Mouse (Mus musculus) olfactory bulb, adult 2 months (tissue): ENCODE results near the gene Gng11. TPM values are rescaled to one million over a fixed set of nuclear protein-coding genes. Genes with fewer than 3 reads are reported as not detected.

Experiments
- H3K27ac ChIP-seq: fragments of 200-500 bp; 2 replicates; pipeline ENCODE4 v1.5.1; 2012; ENCODE audit warnings: low read depth, low read length; ENCODE audit not compliant: insufficient read depth
- H3K4me1 ChIP-seq: fragments of 200-500 bp; 2 replicates; pipeline ENCODE4 v1.6.1; 2012; ENCODE audit warnings: low read length; ENCODE audit not compliant: control insufficient read depth, insufficient read depth
- H3K4me3 ChIP-seq: fragments of 200-500 bp; 2 replicates; pipeline ENCODE4 v1.5.1; 2012; ENCODE audit warnings: mild to moderate bottlenecking, low read depth, low read length, moderate library complexity; ENCODE audit not compliant: insufficient read depth
- CTCF ChIP-seq: fragments of 200-500 bp; IDR thresholded peaks from 2 replicates; pipeline ENCODE4 v1.5.1; 2012; ENCODE audit warnings: low read depth, mild to moderate bottlenecking, low read length, moderate library complexity; ENCODE audit not compliant: insufficient read depth
- POLR2A ChIP-seq: fragments of 200-500 bp; IDR thresholded peaks from 2 replicates; pipeline ENCODE4 v1.6.1; 2012; ENCODE audit warnings: mild to moderate bottlenecking, low read depth, low read length, moderate library complexity; ENCODE audit not compliant: insufficient read depth
- WGBS: fragments of 180-500 bp; shearing (Covaris S2); methylation state at CpG from one replicate; pipeline ENCODE4 v1.1.7; 2018; 5-methylcytosine and 5-hydroxymethylcytosine counted together
- polyA plus RNA-seq: library from polyadenylated mRNA; stranded (reverse); fragments of >200 nt; gene quantifications from 2 replicates; pipeline ENCODE4 v1.2.4, GENCODE M21; 2012; ENCODE audit warnings: low replicate concordance; ENCODE audit not compliant: missing spikeins, insufficient read depth, insufficient read length

The Gng11 gene
- polyA plus RNA-seq, 1 experiment: not detected

DNA sequence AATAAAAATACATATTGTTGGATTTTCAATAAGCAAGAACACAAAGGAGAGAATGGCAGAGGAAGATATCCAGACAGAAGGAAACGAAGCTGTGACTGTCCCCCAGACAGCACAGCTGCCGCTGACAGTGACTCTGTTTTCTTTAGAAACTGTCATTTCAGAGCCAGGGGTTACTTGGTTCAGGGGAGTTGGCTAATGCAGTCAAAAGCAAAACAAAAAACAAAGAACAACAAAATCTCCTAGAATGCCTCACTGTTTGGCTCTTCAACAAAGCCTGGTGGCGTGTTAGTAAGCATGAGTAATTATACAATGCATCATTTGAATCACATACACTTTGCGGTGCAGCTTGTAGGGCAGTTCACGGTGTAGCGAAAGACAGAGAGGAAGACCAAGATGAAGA lies 4.4 kb upstream of the Gng11 start:
- Histone ChIP-seq H3K4me3 (no peak overlapping the region), H3K4me1 (no peaks in the 10 kb centered on the region; the same call in 1 of the 2 replicates), H3K27ac (no peak overlapping the region)
- 37% methylated on average over 6 of the region's 6 CpGs for WGBS
- TF ChIP-seq POLR2A (no peak), CTCF (no peak)

DNA sequence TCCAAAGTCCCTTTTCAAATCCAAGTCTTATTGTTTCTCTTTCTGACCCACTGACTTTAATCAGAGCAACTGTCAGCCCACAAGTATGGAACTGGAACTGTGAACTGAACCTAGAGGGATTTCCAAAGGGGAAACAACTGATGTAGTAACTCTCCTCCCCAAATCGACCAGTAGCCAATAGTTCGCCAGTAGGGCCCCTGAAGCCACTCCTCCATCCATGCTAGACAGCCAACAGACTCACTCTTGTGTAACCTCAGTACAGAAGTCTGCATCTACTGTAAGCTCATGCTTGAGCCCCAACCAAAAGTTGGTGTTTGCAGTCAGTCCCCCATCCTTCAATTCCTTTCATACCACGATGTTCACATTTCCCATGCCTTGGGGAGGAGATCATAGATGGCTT lies 3.0 kb upstream of the Gng11 start:
- WGBS: 80% methylated on average over 3 of the region's 3 CpGs
- Histone ChIP-seq H3K27ac (no peak overlapping the region), H3K4me3 (no peak overlapping the region), H3K4me1 (no peaks in the 10 kb centered on the region; the same call in 1 of the 2 replicates)
- TF ChIP-seq CTCF (no peak), POLR2A (no peak)

DNA sequence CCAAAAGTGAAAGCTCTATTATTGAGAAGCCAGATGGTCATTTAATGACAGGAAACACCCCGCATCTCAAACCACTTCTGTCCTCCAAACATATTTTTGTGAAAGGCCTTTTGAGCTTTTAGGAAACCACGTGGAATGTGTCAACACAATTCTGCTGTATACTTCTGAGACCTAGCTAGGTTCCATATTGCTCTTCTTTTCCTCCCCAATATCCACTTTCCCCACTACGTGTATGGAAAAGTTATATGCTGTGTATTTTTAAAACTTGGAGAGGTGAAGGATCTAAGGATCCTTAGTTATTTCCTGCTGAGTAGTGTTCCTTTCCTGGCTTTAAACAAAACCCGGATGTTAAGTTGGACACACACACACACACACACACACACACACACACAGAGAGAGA lies 259 bp upstream of the Gng11 start:
- 53% methylated on average over 4 of the region's 4 CpGs for WGBS
- no peaks in the 10 kb centered on the region; the same call in 1 of the 2 replicates for H3K4me1 ChIP-seq
- H3K4me3 ChIP-seq: no peak overlapping the region
- TF ChIP-seq CTCF (no peak), POLR2A (no peak)
- 0 out of 2 replicates have a peak overlapping the region, but pooled peaks have one; percentile 14 for H3K27ac ChIP-seq

DNA sequence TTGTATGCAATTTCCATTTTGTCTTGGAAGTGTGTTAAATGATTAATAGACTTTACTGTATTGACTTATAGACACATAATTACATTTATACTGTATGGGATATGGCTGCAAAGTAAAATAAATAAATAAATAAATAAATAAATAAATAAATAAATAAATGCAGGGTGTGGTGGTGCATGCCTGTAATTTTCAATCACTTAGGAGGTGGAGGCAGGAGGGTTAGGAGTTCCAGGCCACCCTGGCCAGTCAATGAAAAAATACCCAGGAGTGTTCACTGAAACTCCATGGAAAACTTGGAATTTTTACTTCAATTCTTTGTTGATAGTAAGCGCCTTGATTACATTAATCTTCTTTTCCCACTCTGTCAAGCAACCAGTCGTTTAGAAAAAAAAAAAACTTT lies 1.1 kb downstream of the Gng11 start:
- TF ChIP-seq CTCF (no peak), POLR2A (no peak)
- WGBS: 65% methylated on average over 2 of the region's 2 CpGs
- no peaks in the 10 kb centered on the region; the same call in 1 of the 2 replicates for H3K4me1 ChIP-seq
- no peak overlapping the region for H3K4me3 ChIP-seq
- no peak overlapping the region for H3K27ac ChIP-seq

- WGBS: 61% methylated on average over 2 of the region's 2 CpGs
- H3K4me3 ChIP-seq: no peak overlapping the region
- TF ChIP-seq CTCF (no peak), POLR2A (no peak)
- no peaks in the 10 kb centered on the region; the same call in 1 of the 2 replicates for H3K4me1 ChIP-seq
- H3K27ac ChIP-seq: no peak overlapping the region
Measured at GRCm38 (mm10) chr6:4008501-4009040, 4.9 kb downstream of the Gng11 start.

- Histone ChIP-seq H3K4me1 (no peaks in the 10 kb centered on the region), H3K4me3 (no peak overlapping the region), H3K27ac (no peak overlapping the region)
- TF ChIP-seq POLR2A (no peak), CTCF (no peak)
Measured at GRCm38 (mm10) chr6:4009548-4009947, 5.8 kb downstream of the Gng11 start.

DNA sequence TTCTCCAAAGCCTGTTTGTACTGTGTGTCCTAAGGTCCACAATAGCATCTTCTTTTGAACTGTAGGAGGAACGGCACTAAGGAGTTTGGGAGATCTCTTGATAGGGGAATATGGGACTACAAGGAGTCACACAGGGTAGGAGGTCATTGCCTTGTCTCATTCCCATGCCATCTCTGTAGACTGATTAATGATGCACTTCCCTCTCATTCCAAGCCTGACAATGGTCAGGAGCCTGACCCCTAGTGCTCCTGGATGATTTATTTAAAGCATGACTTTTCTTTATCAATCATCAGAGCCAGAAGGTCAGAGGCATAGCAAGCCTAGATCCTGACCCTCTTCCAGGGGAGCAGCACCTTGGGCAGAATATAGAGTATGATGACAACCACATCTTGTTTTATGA lies 18.9 kb downstream of the Gng11 start:
- Histone ChIP-seq H3K27ac (no peak overlapping the region), H3K4me1 (no peaks in the 10 kb centered on the region), H3K4me3 (no peak overlapping the region)
- 77% methylated on average over 1 of the region's 1 CpGs for WGBS
- TF ChIP-seq POLR2A (no peak), CTCF (no peak)

- Histone ChIP-seq H3K4me1 (no peaks in the 10 kb centered on the region), H3K4me3 (no peak overlapping the region), H3K27ac (no peak overlapping the region)
- TF ChIP-seq POLR2A (no peak), CTCF (no peak)
- 74% methylated on average over 2 of the region's 2 CpGs for WGBS
Measured at GRCm38 (mm10) chr6:4026367-4026766, 22.7 kb downstream of the Gng11 start.

DNA sequence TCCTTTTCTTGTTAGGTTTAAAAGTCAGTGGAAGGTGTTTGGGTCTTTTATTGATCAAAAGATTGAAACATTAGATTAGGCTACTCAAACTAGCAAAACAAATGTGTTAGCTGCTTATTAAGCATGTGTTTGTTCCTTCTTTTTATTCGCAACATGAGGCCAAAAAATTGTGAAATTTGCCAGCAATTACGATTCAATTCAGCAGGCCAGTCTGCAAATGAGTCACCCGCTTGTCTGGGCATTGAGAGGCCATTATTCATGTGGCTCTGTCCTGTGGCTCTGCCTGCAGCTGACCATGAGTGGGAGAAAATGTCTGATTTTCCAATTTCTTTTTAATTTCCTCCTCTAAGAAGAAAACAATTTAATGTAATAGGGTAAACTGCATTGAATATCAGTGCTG lies 27.3 kb downstream of the Gng11 start:
- no peak for TF ChIP-seq POLR2A
- no peak for TF ChIP-seq CTCF
- 48% methylated on average over 3 of the region's 3 CpGs for WGBS
- Histone ChIP-seq H3K27ac (no peak overlapping the region), H3K4me1 (no peaks in the 10 kb centered on the region), H3K4me3 (no peak overlapping the region)

DNA sequence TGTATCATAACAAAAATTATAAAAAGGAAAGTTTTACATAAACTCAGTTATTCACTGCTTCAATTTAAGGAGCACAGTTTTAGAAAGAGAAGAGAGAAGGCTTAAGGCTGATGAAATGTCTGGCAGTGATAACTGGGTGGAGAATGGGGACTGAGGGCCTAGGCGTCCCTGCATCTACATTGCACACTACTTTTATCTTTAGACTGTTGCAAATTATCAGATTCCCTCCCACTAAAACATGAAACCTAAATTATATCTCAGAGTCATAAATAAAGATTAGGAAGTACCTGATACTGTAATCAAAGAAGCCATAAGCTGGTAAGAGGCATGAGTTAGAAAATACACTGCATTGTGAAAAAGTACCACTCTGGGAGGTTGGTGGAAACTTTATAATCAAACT lies 38.1 kb downstream of the Gng11 start:
- Histone ChIP-seq H3K27ac (no peak overlapping the region), H3K4me3 (no peak overlapping the region), H3K4me1 (no peaks in the 10 kb centered on the region)
- WGBS: 88% methylated on average over 1 of the region's 1 CpGs
- TF ChIP-seq POLR2A (no peak), CTCF (no peak)
